ENCODE assay signal across 17 mouse cellular contexts in the genomic region with DNA sequence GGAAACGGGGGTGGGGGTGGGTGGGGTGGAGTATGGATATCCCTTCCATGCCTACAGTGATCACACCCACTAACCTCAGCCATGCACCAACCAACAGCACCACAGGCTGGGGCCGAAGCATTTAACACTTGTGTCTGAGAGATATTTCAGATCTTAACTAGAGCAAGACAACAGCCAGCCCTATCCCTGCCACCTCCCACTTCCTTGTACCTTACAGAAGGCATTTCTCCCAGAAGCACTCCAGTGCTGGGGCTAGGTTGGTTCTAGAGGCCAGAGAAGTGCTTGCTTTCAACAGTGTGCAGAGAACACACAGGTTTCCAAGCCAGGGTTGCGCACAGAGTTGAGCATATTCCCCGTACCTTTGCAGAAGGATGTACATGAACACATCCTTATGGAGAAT.
"Had no signal": no experiment of that assay in that cellular context is flagged by ENCODE, and none has a peak within 500 bp of the region (broad histone marks: within the 10 kb centered on the region; RNA-seq: fewer than 3 reads in every experiment).

No protein-coding gene starts in this region.

- H3K9me3 ChIP-seq: kidney, embryonic 15.5 days; limb, embryonic 12.5 days; liver, embryonic 12.5 days; neural tube, embryonic 12.5 days; neural tube, embryonic 15.5 days had no signal

- H3K4me3 ChIP-seq: kidney, embryonic 15.5 days; left cerebral cortex, adult 2 months; limb, embryonic 12.5 days; liver, embryonic 12.5 days; neural tube, embryonic 12.5 days; neural tube, embryonic 15.5 days had no signal

- H3K27ac ChIP-seq: kidney, embryonic 15.5 days; left cerebral cortex, adult 2 months; limb, embryonic 12.5 days; liver, embryonic 12.5 days; macrophage; neural tube, embryonic 12.5 days; neural tube, embryonic 15.5 days had no signal

- DNase-seq: kidney, adult 11 months; kidney, adult 8-10 months; kidney, postnatal 10 days; kidney, postnatal 36 days; layer of hippocampus, postnatal 36 days; liver; lung, embryonic 14.5 days; thymus, adult 18-20 months; thymus, postnatal 36 days had no signal

- H3K9ac ChIP-seq: kidney, embryonic 15.5 days; limb, embryonic 12.5 days; liver, embryonic 12.5 days; lung, embryonic 14.5 days; neural tube, embryonic 12.5 days; neural tube, embryonic 15.5 days had no signal

- H3K27me3 ChIP-seq: kidney, embryonic 15.5 days; limb, embryonic 12.5 days; liver, embryonic 12.5 days; neural tube, embryonic 12.5 days; neural tube, embryonic 15.5 days had no signal

- H3K4me2 ChIP-seq: kidney, embryonic 15.5 days; limb, embryonic 12.5 days; liver, embryonic 12.5 days; lung, embryonic 14.5 days; neural tube, embryonic 12.5 days; neural tube, embryonic 15.5 days had no signal

- H3K4me1 ChIP-seq: liver, embryonic 12.5 days had no signal

- H3K36me3 ChIP-seq: kidney, embryonic 15.5 days; limb, embryonic 12.5 days; liver, embryonic 12.5 days; neural tube, embryonic 12.5 days; neural tube, embryonic 15.5 days had no signal

- ATAC-seq: liver, embryonic 12.5 days; lung, postnatal 0 days had no signal
